Mouse (Mus musculus) bone marrow macrophage, adult 2 months (primary cell): ENCODE data around the gene Ptpn3.

Source experiments
- CTCF ChIP-seq: IDR thresholded peaks from 2 replicates; pipeline ENCODE4 v1.5.1; 2012; ENCODE audit warnings: low read depth, mild to moderate bottlenecking, low read length, moderate library complexity
- POLR2A ChIP-seq: IDR thresholded peaks from 2 replicates; pipeline ENCODE4 v1.6.1; 2012; ENCODE audit warnings: mild to moderate bottlenecking, low read depth, low read length, borderline replicate concordance

DNA sequence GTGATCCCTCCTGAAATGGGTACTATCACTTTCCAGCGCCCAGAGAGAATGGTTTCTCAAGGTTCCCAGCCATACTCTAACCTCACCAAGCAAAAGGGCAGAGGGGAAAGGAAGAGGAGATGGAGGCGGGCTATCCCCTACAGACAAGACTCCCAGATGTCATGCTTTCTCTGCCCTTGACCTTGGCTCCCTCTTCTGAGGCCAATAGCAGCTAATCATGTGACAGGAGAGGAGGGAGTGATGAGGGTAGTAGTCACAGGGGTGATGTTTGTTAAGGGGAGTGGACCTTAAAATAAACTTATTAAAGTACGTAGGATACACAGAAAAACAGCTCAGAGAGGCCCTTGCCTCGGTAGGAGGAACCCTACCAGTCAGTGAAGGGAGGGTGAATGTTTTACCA lies 6.1 kb upstream of the Ptpn3 start:
- TF ChIP-seq CTCF (no peak), POLR2A (no peak)
